9 mouse cellular contexts compared by ENCODE assay signal in the genomic region with DNA sequence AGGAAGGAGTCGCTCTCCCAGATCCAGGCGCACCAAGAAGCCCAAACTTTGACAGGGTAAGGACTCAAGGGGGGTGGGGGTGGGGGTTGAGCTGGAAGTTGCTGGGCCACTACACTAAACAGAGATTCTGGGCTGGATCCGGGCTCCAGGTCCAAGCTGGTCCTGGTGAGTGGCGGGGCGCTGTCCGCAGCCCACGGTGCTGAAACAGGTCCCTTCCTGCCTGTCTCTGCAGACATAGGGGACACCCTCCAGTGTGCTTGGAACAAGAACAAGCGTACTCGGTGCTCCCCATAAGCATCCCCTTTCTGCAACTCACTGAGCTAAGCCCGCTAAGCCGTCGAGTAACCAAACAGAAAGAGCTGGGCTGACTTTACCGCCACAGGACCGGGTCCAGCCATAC. TPM values are rescaled to one million over a fixed set of nuclear protein-coding genes. Genes with fewer than 3 reads are reported as not detected.
A peak's percentile ranks its signal among the peaks of the same experiment; 100 is the strongest.
DNase-seq lines count a peak whose midpoint lies in the region; ATAC-seq and TF ChIP-seq lines count a peak whose summit lies in the region.
"Had no signal": no experiment of that assay in that cellular context is flagged by ENCODE, and none has a peak within 500 bp of the region (broad histone marks: within the 10 kb centered on the region; RNA-seq: fewer than 3 reads in every experiment).

No protein-coding gene starts in this region.

- H3K9me3 ChIP-seq in heart, embryonic 10.5 days, result no peaks in the 10 kb centered on the region
- H3K9me3 ChIP-seq in limb, embryonic 14.5 days (ENCODE audit: control insufficient read depth, low read length), result no peaks in the 10 kb centered on the region
- H3K9me3 ChIP-seq: limb, embryonic 15.5 days had no signal

- no peaks in the 10 kb centered on the region for H3K36me3 ChIP-seq in heart, embryonic 10.5 days
- H3K36me3 ChIP-seq in limb, embryonic 14.5 days (ENCODE audit: control insufficient read depth, insufficient read depth, low read length), result no peaks in the 10 kb centered on the region
- H3K36me3 ChIP-seq: limb, embryonic 15.5 days had no signal

- H3K9ac ChIP-seq in limb, embryonic 14.5 days (ENCODE audit: low read depth, low read length, severe bottlenecking), result no peak overlapping the region
- H3K9ac ChIP-seq: limb, embryonic 15.5 days had no signal

- no peaks in the 10 kb centered on the region for H3K27me3 ChIP-seq in heart, embryonic 10.5 days (ENCODE audit: insufficient read depth, poor library complexity, severe bottlenecking)
- no peaks in the 10 kb centered on the region for H3K27me3 ChIP-seq in limb, embryonic 14.5 days (ENCODE audit: control insufficient read depth, insufficient read depth, low read length)
- no peaks in the 10 kb centered on the region for H3K27me3 ChIP-seq in cerebellum, adult 2 months (ENCODE audit: control insufficient read depth, insufficient read depth, low read length)

- no peak overlapping the region for H3K27ac ChIP-seq in heart, embryonic 10.5 days
- no peak overlapping the region for H3K27ac ChIP-seq in limb, embryonic 14.5 days (replicated peaks; ENCODE audit: low read depth, low read length)
- H3K27ac ChIP-seq in left cerebral cortex, adult 2 months, result no peak overlapping the region
- H3K27ac ChIP-seq in cerebellum, adult 2 months (ENCODE audit: insufficient read depth, low read length), result no peak overlapping the region
- H3K27ac ChIP-seq: limb, embryonic 15.5 days had no signal

- no peak for TF ChIP-seq CTCF in left cerebral cortex, adult 2 months (IDR thresholded peaks at IDR 0.05)
- TF ChIP-seq CTCF in cerebellum, adult 2 months (IDR thresholded peaks at IDR 0.05; ENCODE audit: borderline replicate concordance, insufficient read depth, low read depth, low read length), result no peak

- no peak overlapping the region for H3K4me2 ChIP-seq in limb, embryonic 14.5 days (replicated peaks; ENCODE audit: low read depth, low read length, severe bottlenecking)
- H3K4me2 ChIP-seq: limb, embryonic 15.5 days had no signal

- H3K4me1 ChIP-seq in heart, embryonic 10.5 days, result no peaks in the 10 kb centered on the region
- no peaks in the 10 kb centered on the region for H3K4me1 ChIP-seq in limb, embryonic 14.5 days (ENCODE audit: control insufficient read depth, insufficient read depth, low read length)
- H3K4me1 ChIP-seq in cerebellum, adult 2 months (ENCODE audit: control insufficient read depth, insufficient read depth, low read length), result no peaks in the 10 kb centered on the region; the same call in 1 of the 2 replicates

- DNase-seq in right cerebral cortex, postnatal 10 days (ENCODE audit: low spot score in 2 of 2), result peak; percentile 32 to 54
- no peak for DNase-seq in right cerebral cortex, postnatal 25 days
- DNase-seq in adrenal gland, postnatal 14 days, result peak; percentile 80
- DNase-seq in heart, embryonic 10.5 days (ENCODE audit: low spot score), result peak; percentile 85
- DNase-seq in limb, embryonic 14.5 days (ENCODE audit: low spot score), result peak; percentile 77
- peak; percentile 3 for DNase-seq in ovary, adult 18-20 months (ENCODE audit: low spot score)
- no peak for DNase-seq in left cerebral cortex, adult 2 months (ENCODE audit: extremely low spot score in 1 of 2, low spot score in 2 of 2)
- DNase-seq in cerebellum, adult 2 months, result no peak

- TF ChIP-seq POLR2A in limb, embryonic 14.5 days (IDR thresholded peaks at IDR 0.05; ENCODE audit: borderline replicate concordance, extremely low read depth, insufficient read depth, insufficient read length), result no peak
- TF ChIP-seq POLR2A in cerebellum, adult 2 months (IDR thresholded peaks at IDR 0.05; ENCODE audit: borderline replicate concordance, insufficient read depth, low read length), result no peak

- no peak for ATAC-seq in limb, embryonic 14.5 days (ENCODE audit: low FRiP score, low read depth)

- intact Hi-C loops in left cerebral cortex, adult 2 months (cut with DNase I), result no loop called here

- 6% methylated on average over 14 of the region's 14 CpGs for WGBS in heart, embryonic 10.5 days
- 10% methylated on average over 13 of the region's 14 CpGs for WGBS in limb, embryonic 14.5 days
- WGBS in cerebellum, adult 2 months, result 8% methylated on average over 14 of the region's 14 CpGs

- H3K4me3 ChIP-seq in heart, embryonic 10.5 days, result no peak overlapping the region
- no peak overlapping the region for H3K4me3 ChIP-seq in limb, embryonic 14.5 days (replicated peaks; ENCODE audit: low read length)
- H3K4me3 ChIP-seq in left cerebral cortex, adult 2 months, result no peak overlapping the region
- no peak overlapping the region for H3K4me3 ChIP-seq in cerebellum, adult 2 months (replicated peaks; ENCODE audit: insufficient read depth, low read depth, low read length)
- H3K4me3 ChIP-seq: limb, embryonic 15.5 days had no signal

RNA-seq across cellular contexts. Expression of a gene that starts 4.2 kb away (rescaled TPM):
- 1.8 and 2.0 TPM in 2 replicates for total RNA-seq in adrenal gland, postnatal 14 days (2021)
- 0.08 TPM in 1 of 2 replicates, not detected in the other for polyA plus RNA-seq in heart, embryonic 10.5 days (2016; fragmentation: Nextera tagmentation; extraction: Ambion mirVana)
- polyA plus RNA-seq in limb, embryonic 14.5 days (2012; rRNA removed), result 0.11 TPM in 1 of 2 replicates, not detected in the other
- polyA plus RNA-seq in limb, embryonic 14.5 days (2014; fragmentation: Nextera tagmentation; extraction: Ambion mirVana), result not detected in 2 replicates
- total RNA-seq in left cerebral cortex, adult 2 months (2021), result under 1 TPM; 0.09 to 0.16 TPM
- 0.06 and 0.10 TPM in 2 replicates for polyA plus RNA-seq in cerebellum, adult 2 months (2012; rRNA removed)
- polyA plus RNA-seq: limb, embryonic 15.5 days had no signal

Comparison
In these comparisons a context has a peak if more than half of its experiments do, and no peak if none do; other contexts are left out.
1. DNase-seq: peak in right cerebral cortex, postnatal 10 days (2 of 2), adrenal gland, postnatal 14 days (single experiment), heart, embryonic 10.5 days (single experiment), limb, embryonic 14.5 days (single experiment) and ovary, adult 18-20 months (single experiment); none in right cerebral cortex, postnatal 25 days (single experiment), left cerebral cortex, adult 2 months (0 of 2) and cerebellum, adult 2 months (0 of 2).